Mouse (Mus musculus) brain, embryonic 18.5 days (tissue): ENCODE measurements around the gene Gm10188.

ENCODE experiments used
- DNase-seq: peaks from one replicate; pipeline ENCODE4 v3.0.0-alpha.2; 2012; ENCODE audit warnings: low read depth, low spot score

Gene Gm10188

DNA sequence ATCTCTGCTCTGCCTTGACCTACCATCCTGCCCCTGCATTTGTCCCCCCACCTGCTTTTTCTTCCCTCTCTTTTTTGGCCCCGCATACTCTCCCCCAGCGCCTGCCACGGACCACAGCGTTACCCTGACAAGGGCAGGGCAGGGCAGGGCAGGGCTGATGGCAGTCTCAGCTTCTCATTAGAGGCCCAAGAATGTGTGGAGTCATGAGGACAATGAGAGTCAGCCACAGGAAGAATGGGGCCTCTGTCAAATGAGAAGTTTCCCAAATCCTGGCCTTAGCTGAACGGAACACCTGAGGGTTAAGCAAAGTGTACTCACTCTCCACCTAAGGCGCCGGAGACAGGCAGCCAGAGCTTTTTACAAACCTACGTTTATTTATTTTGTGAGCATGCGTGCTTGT lies 34.5 kb downstream of the Gm10188 start:
- DNase-seq, result no peak

DNA sequence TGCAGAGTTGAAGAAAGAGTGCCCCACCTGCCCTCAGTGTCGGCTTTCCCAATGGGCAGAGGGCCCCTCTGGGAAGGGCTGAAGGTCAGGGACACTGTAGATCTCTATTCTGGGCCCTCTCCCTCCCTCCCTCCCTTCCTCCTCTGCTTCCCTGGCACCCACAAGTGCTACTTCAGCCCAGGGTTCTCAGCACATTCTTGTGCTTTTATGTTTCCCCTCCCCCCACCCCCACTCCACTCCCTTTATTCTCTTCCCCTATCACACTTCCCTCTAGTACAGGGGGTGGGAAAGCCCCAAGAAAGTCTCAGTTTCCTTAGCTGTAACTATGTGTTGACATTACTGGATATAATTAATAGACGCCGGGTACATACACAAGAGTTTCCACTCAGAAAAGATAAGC lies 34.9 kb downstream of the Gm10188 start:
- DNase-seq, result no peak

DNA sequence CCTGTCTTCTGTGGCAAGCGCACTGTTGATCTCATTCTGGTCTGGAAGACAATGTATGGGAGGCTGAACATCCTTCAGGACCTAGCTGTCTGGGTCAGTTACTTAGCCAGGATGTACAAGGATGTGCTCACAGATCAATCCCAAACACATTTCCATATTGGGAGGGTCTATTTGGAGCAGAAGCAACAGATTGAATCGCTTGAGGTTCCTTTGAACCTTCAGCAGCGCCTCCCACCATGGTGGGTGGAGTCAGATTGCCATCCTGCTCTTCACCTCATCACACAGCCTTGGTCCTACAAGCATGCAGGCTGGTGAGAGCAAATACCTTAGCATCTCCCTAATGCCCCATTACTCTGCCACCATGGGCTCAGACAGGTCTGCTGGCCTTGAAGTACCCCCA lies 35.8 kb downstream of the Gm10188 start:
- no peak for DNase-seq

DNA sequence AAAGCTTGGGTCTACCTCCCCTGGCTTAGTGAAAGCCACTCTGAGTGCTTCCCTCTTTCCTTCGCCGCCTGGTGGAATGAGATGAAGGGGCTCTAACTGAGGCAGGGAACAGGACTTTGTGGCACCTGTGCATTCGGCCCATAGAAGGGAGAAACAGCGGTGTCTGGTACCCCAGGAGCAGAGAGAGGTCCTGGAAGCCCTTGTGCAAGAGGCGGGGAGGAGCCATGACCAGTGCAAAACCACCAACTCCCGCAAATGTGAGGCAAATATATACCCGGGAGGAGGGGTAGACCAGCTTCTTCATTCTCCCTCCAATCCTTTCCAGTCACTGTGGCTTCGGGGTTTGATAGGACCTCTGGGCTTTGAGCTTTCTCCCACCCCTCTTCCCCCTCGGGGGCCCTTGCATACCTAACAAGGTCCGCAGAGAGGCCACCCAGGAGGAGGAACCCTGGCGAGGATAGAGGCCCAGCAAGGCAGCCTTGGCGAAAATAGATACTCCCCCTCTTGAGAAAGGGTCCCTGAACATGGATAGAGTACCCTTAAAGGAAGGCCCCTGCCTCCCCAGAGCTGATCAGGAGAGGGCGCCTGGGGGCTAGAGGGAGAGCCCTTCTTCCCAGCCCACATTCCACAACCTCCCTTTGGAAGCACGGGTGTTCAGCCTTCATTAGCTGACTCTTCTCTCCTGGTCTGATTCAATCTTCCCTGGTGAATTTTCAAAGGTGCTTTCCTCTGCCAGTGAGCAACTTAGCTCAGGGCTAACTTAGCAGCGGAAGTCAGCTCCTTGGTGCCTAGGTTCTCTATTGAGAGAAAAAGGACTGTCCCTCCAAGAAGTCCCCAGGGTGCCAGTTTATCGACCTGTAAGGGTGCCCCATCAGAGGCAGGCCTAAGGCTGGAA lies 37.5 kb downstream of the Gm10188 start:
- no peak for DNase-seq

DNA sequence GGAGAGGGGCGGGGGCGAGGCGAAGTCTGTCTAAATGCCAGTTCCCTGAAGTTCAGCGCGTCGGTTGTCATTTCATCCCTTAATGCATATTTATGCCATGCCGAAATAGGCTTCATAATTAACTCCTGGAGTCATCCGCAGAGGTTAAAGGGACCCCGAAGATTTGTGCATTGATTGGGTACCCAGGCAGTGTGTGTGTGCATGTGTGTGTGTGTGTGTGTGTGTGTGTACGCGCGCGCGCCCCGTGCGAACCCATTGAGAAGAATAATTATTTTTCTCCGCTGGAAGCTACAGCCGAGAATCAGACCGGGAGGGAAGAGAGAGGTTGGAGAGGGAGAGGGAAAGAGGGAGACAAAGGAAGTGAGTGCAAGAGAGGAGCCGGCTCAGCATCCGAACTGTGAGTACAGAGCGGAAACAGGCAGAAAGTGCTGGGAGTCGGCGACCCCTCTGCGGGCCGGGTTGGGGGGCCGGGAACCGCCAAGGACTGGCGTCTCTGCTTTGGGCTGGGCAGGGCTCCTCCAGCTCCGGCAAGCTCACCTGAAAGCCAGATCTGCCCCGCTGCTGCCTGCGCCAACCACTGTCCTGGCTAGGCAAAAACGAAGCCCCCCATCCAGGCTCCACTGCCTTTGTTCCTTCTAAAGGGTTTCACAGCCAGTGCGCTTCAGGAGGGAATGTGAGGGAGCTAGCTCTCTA lies 38.3 kb downstream of the Gm10188 start, which contains the start of the genes Lemd1 and AC124108.1:
Gene Lemd1, plus strand, starts transcription at position 339 of the 693 bp plus-strand sequence.
Gene AC124108.1, plus strand, starts transcription at position 365 of the 693 bp plus-strand sequence.
- no peak for DNase-seq

DNA sequence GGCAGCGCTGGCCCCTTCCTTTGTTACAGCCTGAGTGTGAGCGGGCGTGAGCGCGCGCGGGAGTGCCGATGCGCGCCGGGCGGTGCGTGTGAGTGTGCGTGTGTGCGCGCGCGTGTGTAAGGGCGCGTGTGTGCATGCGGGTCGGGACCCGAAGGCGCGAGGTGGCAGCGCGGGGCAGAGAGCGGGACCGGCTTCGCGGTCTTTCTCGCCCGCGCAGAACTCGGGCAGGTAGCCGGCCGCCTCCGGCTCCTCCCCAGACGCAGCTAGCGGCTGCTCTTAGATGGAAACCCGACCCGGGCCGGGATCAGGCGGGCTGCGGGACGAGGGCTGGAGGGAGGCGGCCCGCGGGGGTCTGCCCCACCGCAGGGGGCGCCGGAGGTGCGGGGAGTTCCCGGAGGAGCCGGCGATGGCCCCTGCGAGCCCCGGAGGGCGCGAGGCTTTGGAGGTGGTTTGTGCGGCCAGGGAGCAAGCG lies 38.9 kb downstream of the Gm10188 start:
- no peak for DNase-seq

DNA sequence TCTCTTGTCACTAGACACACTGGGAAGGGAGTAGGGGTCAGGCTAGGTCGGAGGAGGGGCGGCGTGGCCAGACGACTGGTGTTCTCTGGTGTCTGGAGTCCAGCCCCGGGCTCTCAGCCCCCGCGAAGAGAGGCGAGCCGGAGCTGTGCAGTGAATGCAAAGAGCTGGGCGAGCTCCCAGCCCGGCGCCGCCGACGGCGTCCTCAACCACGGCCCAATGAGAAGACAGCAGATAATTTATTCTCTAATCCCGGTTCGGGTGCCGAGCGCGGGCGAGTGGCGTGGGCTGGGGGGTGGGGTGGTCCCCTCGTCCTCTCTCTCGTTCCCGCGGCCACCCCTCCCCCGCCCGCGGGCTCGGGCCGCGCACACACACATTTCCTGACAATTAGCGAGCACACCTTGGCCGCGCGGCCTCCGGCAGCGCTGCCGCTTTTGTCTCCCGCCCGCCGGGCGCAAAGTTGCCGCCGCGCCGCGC lies 39.5 kb downstream of the Gm10188 start:
- DNase-seq, result no peak

DNA sequence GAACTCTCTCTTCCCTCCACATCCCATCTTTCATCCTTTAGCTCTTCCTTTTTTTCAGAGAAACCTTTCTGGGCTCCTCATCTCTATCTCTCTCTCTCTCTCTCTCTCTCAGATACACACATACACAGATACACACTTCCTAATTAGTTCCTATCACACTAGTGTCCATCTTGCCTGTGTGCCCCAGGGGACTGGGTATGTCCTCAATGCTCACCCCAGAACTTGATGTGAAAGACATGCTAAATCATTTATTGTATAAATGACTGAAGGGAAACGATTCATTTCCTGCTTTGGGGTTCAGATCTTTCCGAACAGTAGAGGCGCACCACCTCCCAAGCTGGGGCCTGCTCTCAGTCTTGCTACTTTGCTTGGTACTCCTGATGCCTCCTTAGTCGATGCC lies 40.3 kb downstream of the Gm10188 start:
- DNase-seq, result no peak

DNA sequence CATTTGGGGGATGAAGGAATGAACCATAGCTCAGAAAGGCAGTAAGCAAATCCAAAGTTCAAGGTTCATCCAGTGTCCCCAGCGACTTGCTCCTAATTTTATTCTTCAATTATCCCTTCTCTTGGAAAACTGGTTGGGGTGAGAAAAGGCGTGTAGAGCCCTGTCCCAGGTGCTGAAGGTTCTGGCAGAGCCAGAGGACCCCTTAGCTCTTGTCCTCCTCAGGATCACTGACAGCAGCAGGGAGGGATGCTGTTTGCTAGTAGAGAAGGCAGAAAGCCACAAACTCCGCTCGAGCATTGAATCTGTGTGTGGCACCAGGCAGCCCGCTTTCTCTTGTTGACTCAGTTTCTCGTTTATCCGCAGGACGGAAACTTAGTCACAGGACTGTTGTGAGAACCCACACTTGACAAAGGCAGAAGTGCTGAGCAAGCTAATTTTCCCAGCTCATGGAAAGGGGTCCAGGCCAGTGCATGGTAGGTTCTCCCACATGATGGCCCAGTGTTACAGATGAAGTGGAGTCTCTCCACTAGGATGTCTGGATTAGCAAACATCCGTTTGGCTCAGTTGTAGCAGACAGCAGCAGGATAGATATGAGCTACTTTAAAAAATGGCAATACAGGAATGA lies 41.0 kb downstream of the Gm10188 start:
- DNase-seq, result no peak

DNA sequence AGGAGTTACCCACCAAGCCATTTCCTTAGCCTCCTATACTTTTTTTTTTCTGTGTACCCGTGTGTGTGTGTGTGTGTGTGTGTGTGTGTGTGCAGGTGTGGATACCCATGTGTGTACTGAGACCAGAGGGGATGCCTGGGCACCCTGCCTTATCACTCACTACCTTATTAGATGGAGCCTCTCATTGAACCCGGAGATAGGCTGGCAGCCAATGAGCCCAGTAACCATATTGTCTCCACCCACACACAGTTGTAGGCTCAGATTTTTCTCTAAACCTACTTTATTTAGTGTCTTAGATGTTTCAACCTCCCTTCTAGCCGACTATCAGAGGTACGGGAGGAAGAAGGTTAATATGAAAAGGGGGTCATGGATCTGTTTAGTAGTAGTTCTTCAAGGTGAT lies 43.3 kb downstream of the Gm10188 start:
- DNase-seq, result no peak
